Mouse (Mus musculus) hindbrain, embryonic 11.5 days (tissue): ENCODE results near the gene Nags. TPM values are rescaled to one million over a fixed set of nuclear protein-coding genes. Genes with fewer than 3 reads are reported as not detected.
A peak's percentile ranks its signal among the peaks of the same experiment; 100 is the strongest.

Source experiments
- ATAC-seq: fragments of 200-750 bp; cut with Nextera tagmentation; 2 replicates; pipeline ENCODE4 v1.8.0; 2017; ENCODE audit warnings: mild to moderate bottlenecking, moderate TSS enrichment, moderate library complexity; ENCODE audit not compliant: low FRiP score
- DNase-seq: peaks from one replicate; pipeline ENCODE4 v3.0.0-alpha.2; 2015; ENCODE audit warnings: low spot score
- H3K27ac ChIP-seq: fragments of 300-500 bp; sonication (generic); 2 replicates; pipeline ENCODE4 v1.5.1; 2014; ENCODE audit warnings: mild to moderate bottlenecking, low read depth, low read length
- H3K27me3 ChIP-seq: fragments of 300-500 bp; sonication (generic); 2 replicates; pipeline ENCODE4 v1.6.1; 2014; ENCODE audit warnings: mild to moderate bottlenecking, low read length, moderate library complexity, mixed read lengths; ENCODE audit not compliant: control insufficient read depth, insufficient read depth
- H3K36me3 ChIP-seq: fragments of 300-500 bp; sonication (generic); 2 replicates; pipeline ENCODE4 v1.6.1; 2014; ENCODE audit warnings: mild to moderate bottlenecking, low read length, moderate library complexity, mixed read lengths; ENCODE audit not compliant: control insufficient read depth, insufficient read depth
- H3K4me1 ChIP-seq: fragments of 300-500 bp; sonication (generic); replicated peaks from 2 replicates; pipeline ENCODE4 v1.6.1; 2014; ENCODE audit warnings: low read length, mixed read lengths; ENCODE audit not compliant: control insufficient read depth, insufficient read depth
- H3K4me2 ChIP-seq: fragments of 300-500 bp; sonication (generic); replicated peaks from 2 replicates; pipeline ENCODE4 v1.6.1; 2014; ENCODE audit warnings: mild to moderate bottlenecking, low read depth, low read length
- H3K4me3 ChIP-seq: fragments of 300-500 bp; sonication (generic); 2 replicates; pipeline ENCODE4 v1.5.1; 2014; ENCODE audit warnings: low read depth, low read length
- H3K9ac ChIP-seq: fragments of 300-500 bp; sonication (generic); 2 replicates; pipeline ENCODE4 v1.6.1; 2014; ENCODE audit warnings: low read depth, low read length
- H3K9me3 ChIP-seq: fragments of 300-500 bp; sonication (generic); 2 replicates; pipeline ENCODE4 v1.6.1; 2016; ENCODE audit warnings: low read length; ENCODE audit not compliant: control insufficient read depth
- WGBS: fragments of 180-500 bp; shearing (Covaris S2); extraction: QIAGEN DNeasy Blood & Tissue Kit; methylation state at CpG from one replicate; pipeline ENCODE4 v1.1.7; 2014; 5-methylcytosine and 5-hydroxymethylcytosine counted together
- polyA plus RNA-seq: library from polyadenylated mRNA; unstranded; fragments of >200 nt; fragmentation: Nextera tagmentation; extraction: Ambion mirVana; gene quantifications from 2 replicates; pipeline ENCODE4 v1.2.1, GENCODE M21; 2014

The Nags gene
- polyA plus RNA-seq: 0.14 TPM in 1 of 2 replicates, not detected in the other

GRCm38 (mm10) chr11:102145471-102146001 lies at the start of gene Nags:
Gene Nags, plus strand, starts transcription at chr11:102145513.
- DNase-seq (peak; percentile 51), ATAC-seq (no peak)
- no peak within 1 kb of the TSS for H3K27ac ChIP-seq
- no peak within 1 kb of the TSS for H3K9ac ChIP-seq
- H3K9me3 ChIP-seq: no peaks in the 10 kb centered on the region
- H3K36me3 ChIP-seq: no peaks in the 10 kb centered on the region
- 2% methylated on average over 48 of the region's 50 CpGs for WGBS
- H3K4me3 ChIP-seq: peak within 1 kb of the TSS; percentile 20
- H3K27me3 ChIP-seq: peaks cover 54% of the 10 kb centered on the region
- H3K4me1 ChIP-seq: peaks cover 7% of the 10 kb centered on the region; the same call in 1 of the 2 replicates
- H3K4me2 ChIP-seq: peak within 1 kb of the TSS; percentile 29

GRCm38 (mm10) chr11:102095676-102096075 lies 49.6 kb upstream of the Nags start:
- DNase-seq (no peak), ATAC-seq (no peak)
- Histone ChIP-seq H3K27ac (no peak overlapping the region), H3K27me3 (peaks cover 5% of the 10 kb centered on the region; the same call in 1 of the 2 replicates), H3K4me1 (peaks cover 2% of the 10 kb centered on the region; the same call in 1 of the 2 replicates), H3K9me3 (no peaks in the 10 kb centered on the region), H3K4me3 (no peak overlapping the region), H3K36me3 (no peaks in the 10 kb centered on the region), H3K9ac (no peak overlapping the region), H3K4me2 (no peak overlapping the region)
- 78% methylated on average over 3 of the region's 3 CpGs for WGBS

GRCm38 (mm10) chr11:102096446-102096845 lies 48.9 kb upstream of the Nags start:
- peaks cover 5% of the 10 kb centered on the region; the same call in 1 of the 2 replicates for H3K27me3 ChIP-seq
- no peak for ATAC-seq
- 81% methylated on average over 5 of the region's 5 CpGs for WGBS
- H3K36me3 ChIP-seq: no peaks in the 10 kb centered on the region
- no peak overlapping the region for H3K4me3 ChIP-seq
- H3K27ac ChIP-seq: no peak overlapping the region
- no peaks in the 10 kb centered on the region for H3K9me3 ChIP-seq
- H3K4me1 ChIP-seq: peaks cover 2% of the 10 kb centered on the region; the same call in 1 of the 2 replicates
- H3K9ac ChIP-seq: no peak overlapping the region
- peak overlapping the region; percentile 32; the same call in 1 of the 2 replicates for H3K4me2 ChIP-seq
- no peak for DNase-seq

- no peaks in the 10 kb centered on the region for H3K9me3 ChIP-seq
- H3K36me3 ChIP-seq: no peaks in the 10 kb centered on the region
- peak overlapping the region; percentile 32 for H3K4me2 ChIP-seq
- peak; percentile 92 for DNase-seq
- peaks cover 3% of the 10 kb centered on the region; the same call in 1 of the 2 replicates for H3K27me3 ChIP-seq
- 5% methylated on average over 18 of the region's 18 CpGs for WGBS
- H3K4me1 ChIP-seq: peaks cover 2% of the 10 kb centered on the region; the same call in 1 of the 2 replicates
- 0 out of 2 replicates have a peak overlapping the region, but pooled peaks have one; percentile 6 for H3K4me3 ChIP-seq
- H3K27ac ChIP-seq: no peak overlapping the region
- H3K9ac ChIP-seq: 0 out of 2 replicates have a peak overlapping the region, but pooled peaks have one; percentile 19
- peak; percentile 89 for ATAC-seq
Measured at GRCm38 (mm10) chr11:102096887-102097391, 48.4 kb upstream of the Nags start.

GRCm38 (mm10) chr11:102101219-102101618 lies 44.1 kb upstream of the Nags start, which contains the start of gene Ppy:
Gene Ppy, minus strand, starts transcription at chr11:102101319.
- WGBS: 81% methylated on average over 4 of the region's 4 CpGs
- no peak within 1 kb of the TSS for H3K4me3 ChIP-seq
- no peak for ATAC-seq
- no peak within 1 kb of the TSS for H3K9ac ChIP-seq
- DNase-seq: no peak
- peaks cover 2% of the 10 kb centered on the region; the same call in 1 of the 2 replicates for H3K4me1 ChIP-seq
- peaks cover 24% of the 10 kb centered on the region for H3K27me3 ChIP-seq
- H3K9me3 ChIP-seq: no peaks in the 10 kb centered on the region
- no peaks in the 10 kb centered on the region for H3K36me3 ChIP-seq
- H3K27ac ChIP-seq: no peak within 1 kb of the TSS
- H3K4me2 ChIP-seq: no peak within 1 kb of the TSS

- no peak overlapping the region for H3K4me3 ChIP-seq
- no peaks in the 10 kb centered on the region for H3K9me3 ChIP-seq
- WGBS: 21% methylated on average over 17 of the region's 17 CpGs
- no peaks in the 10 kb centered on the region for H3K4me1 ChIP-seq
- no peak overlapping the region for H3K4me2 ChIP-seq
- no peaks in the 10 kb centered on the region for H3K36me3 ChIP-seq
- H3K9ac ChIP-seq: no peak overlapping the region
- DNase-seq (peak; percentile 89), ATAC-seq (no peak)
- H3K27ac ChIP-seq: no peak overlapping the region
- H3K27me3 ChIP-seq: peaks cover 38% of the 10 kb centered on the region
Measured at GRCm38 (mm10) chr11:102102485-102103258, 42.6 kb upstream of the Nags start.

GRCm38 (mm10) chr11:102106911-102107310 lies 38.4 kb upstream of the Nags start:
- Histone ChIP-seq H3K36me3 (no peaks in the 10 kb centered on the region), H3K4me2 (no peak overlapping the region), H3K4me3 (no peak overlapping the region; the same call in 1 of the 2 replicates), H3K9ac (no peak overlapping the region), H3K4me1 (no peaks in the 10 kb centered on the region), H3K27ac (no peak overlapping the region), H3K9me3 (no peaks in the 10 kb centered on the region), H3K27me3 (peaks cover 49% of the 10 kb centered on the region)
- 3% methylated on average over 21 of the region's 21 CpGs for WGBS
- DNase-seq (no peak), ATAC-seq (no peak)

- Histone ChIP-seq H3K4me1 (no peaks in the 10 kb centered on the region), H3K9ac (no peak within 1 kb of the TSS), H3K4me3 (no peak within 1 kb of the TSS; the same call in 1 of the 2 replicates), H3K4me2 (no peak within 1 kb of the TSS), H3K36me3 (no peaks in the 10 kb centered on the region), H3K9me3 (no peaks in the 10 kb centered on the region), H3K27me3 (peaks cover 49% of the 10 kb centered on the region), H3K27ac (no peak within 1 kb of the TSS)
- no peak for DNase-seq
- WGBS: 12% methylated on average over 9 of the region's 9 CpGs
- ATAC-seq: no peak
Measured at GRCm38 (mm10) chr11:102107732-102108131, 37.6 kb upstream of the Nags start, which contains the start of gene Pyy. Gene Pyy, minus strand, starts transcription at chr11:102107832.
